Mouse (Mus musculus): ENCODE data around the gene Sox12. TPM values are rescaled to one million over a fixed set of nuclear protein-coding genes. Genes with fewer than 3 reads are reported as not detected.
A peak's percentile ranks its signal among the peaks of the same experiment; 100 is the strongest.
"Not testable (repeated sequence)": the region's sequence is repeated elsewhere in the genome, so short reads cannot be mapped to it uniquely, and the experiment has no call there.

Sox12 gene
- polyA plus RNA-seq, 1 experiment, result not detected

GRCm38 (mm10) chr2:152372661-152373060 lies 25.2 kb downstream of the Sox12 start:
- TF ChIP-seq POLR2A (IDR thresholded peaks at IDR 0.05; ENCODE audit: insufficient read depth, low read depth, low read length), result no peak
- TF ChIP-seq CTCF (IDR thresholded peaks at IDR 0.05; ENCODE audit: insufficient read depth, low read depth, low read length), result no peak
- peaks cover 27% of the 10 kb centered on the region for H3K4me1 ChIP-seq (ENCODE audit: control insufficient read depth, insufficient read depth, low read length)
- 85% methylated on average over 4 of the region's 4 CpGs for WGBS
- H3K27ac ChIP-seq (ENCODE audit: insufficient read depth, low read depth, low read length), result no peak overlapping the region
- no peak overlapping the region for H3K4me3 ChIP-seq (ENCODE audit: insufficient read depth, low read depth, low read length)

GRCm38 (mm10) chr2:152372104-152372503 lies 25.8 kb downstream of the Sox12 start:
- no peak for TF ChIP-seq CTCF (IDR thresholded peaks at IDR 0.05; ENCODE audit: insufficient read depth, low read depth, low read length)
- WGBS, result 50% methylated on average over 7 of the region's 7 CpGs
- no peak overlapping the region for H3K27ac ChIP-seq (ENCODE audit: insufficient read depth, low read depth, low read length)
- H3K4me3 ChIP-seq (ENCODE audit: insufficient read depth, low read depth, low read length), result no peak overlapping the region
- peaks cover 27% of the 10 kb centered on the region for H3K4me1 ChIP-seq (ENCODE audit: control insufficient read depth, insufficient read depth, low read length)

- TF ChIP-seq POLR2A (IDR thresholded peaks at IDR 0.05; ENCODE audit: insufficient read depth, low read depth, low read length), result no peak
- peak; percentile 66 for TF ChIP-seq CTCF (IDR thresholded peaks at IDR 0.05; ENCODE audit: insufficient read depth, low read depth, low read length)
- Histone ChIP-seq H3K27ac (ENCODE audit: insufficient read depth, low read depth, low read length) (no peak overlapping the region), H3K4me3 (ENCODE audit: insufficient read depth, low read depth, low read length) (no peak overlapping the region), H3K4me1 (ENCODE audit: control insufficient read depth, insufficient read depth, low read length) (0 out of 2 replicates have a peak, but pooled peaks cover 8% of the 10 kb centered on the region)
- 34% methylated on average over 14 of the region's 14 CpGs for WGBS
These were observed 29.2 kb downstream of the Sox12 start for GRCm38 (mm10) chr2:152368532-152369140.

GRCm38 (mm10) chr2:152367917-152368316 lies 29.9 kb downstream of the Sox12 start:
- 71% methylated on average over 5 of the region's 5 CpGs for WGBS
- H3K27ac ChIP-seq (ENCODE audit: insufficient read depth, low read depth, low read length), result no peak overlapping the region
- TF ChIP-seq CTCF (IDR thresholded peaks at IDR 0.05; ENCODE audit: insufficient read depth, low read depth, low read length), result no peak
- no peak for TF ChIP-seq POLR2A (IDR thresholded peaks at IDR 0.05; ENCODE audit: insufficient read depth, low read depth, low read length)

GRCm38 (mm10) chr2:152363245-152364147 lies 34.4 kb downstream of the Sox12 start:
- TF ChIP-seq CTCF (IDR thresholded peaks at IDR 0.05; ENCODE audit: insufficient read depth, low read depth, low read length) (peak; percentile 66), POLR2A (IDR thresholded peaks at IDR 0.05; ENCODE audit: insufficient read depth, low read depth, low read length) (no peak)
- 7% methylated on average over 17 of the region's 17 CpGs for WGBS
- Histone ChIP-seq H3K4me1 (ENCODE audit: control insufficient read depth, insufficient read depth, low read length) (peaks cover 9% of the 10 kb centered on the region; the same call in 1 of the 2 replicates), H3K4me3 (ENCODE audit: insufficient read depth, low read depth, low read length) (no peak overlapping the region), H3K27ac (ENCODE audit: insufficient read depth, low read depth, low read length) (no peak overlapping the region)

More at GRCm38 (mm10) chr2:152367917-152368316, 29.9 kb downstream of the Sox12 start:
- no peak overlapping the region for H3K4me3 ChIP-seq (ENCODE audit: insufficient read depth, low read depth, low read length)
- 0 out of 2 replicates have a peak, but pooled peaks cover 8% of the 10 kb centered on the region for H3K4me1 ChIP-seq (ENCODE audit: control insufficient read depth, insufficient read depth, low read length)

GRCm38 (mm10) chr2:152361193-152361592 lies 36.7 kb downstream of the Sox12 start:
- TF ChIP-seq POLR2A (IDR thresholded peaks at IDR 0.05; ENCODE audit: insufficient read depth, low read depth, low read length) (no peak), CTCF (IDR thresholded peaks at IDR 0.05; ENCODE audit: insufficient read depth, low read depth, low read length) (no peak)
- WGBS, result 87% methylated on average over 8 of the region's 8 CpGs
- H3K4me1 ChIP-seq (ENCODE audit: control insufficient read depth, insufficient read depth, low read length), result peaks cover 9% of the 10 kb centered on the region; the same call in 1 of the 2 replicates
- H3K27ac ChIP-seq (ENCODE audit: insufficient read depth, low read depth, low read length), result no peak overlapping the region
- no peak overlapping the region for H3K4me3 ChIP-seq (ENCODE audit: insufficient read depth, low read depth, low read length)

- 60% methylated on average over 7 of the region's 7 CpGs for WGBS
- TF ChIP-seq POLR2A (IDR thresholded peaks at IDR 0.05; ENCODE audit: insufficient read depth, low read depth, low read length) (no peak), CTCF (IDR thresholded peaks at IDR 0.05; ENCODE audit: insufficient read depth, low read depth, low read length) (no peak)
- Histone ChIP-seq H3K4me1 (ENCODE audit: control insufficient read depth, insufficient read depth, low read length) (peaks cover 9% of the 10 kb centered on the region; the same call in 1 of the 2 replicates), H3K27ac (ENCODE audit: insufficient read depth, low read depth, low read length) (no peak overlapping the region), H3K4me3 (ENCODE audit: insufficient read depth, low read depth, low read length) (no peak overlapping the region)
These were observed 37.5 kb downstream of the Sox12 start for GRCm38 (mm10) chr2:152360271-152360775.

GRCm38 (mm10) chr2:152359616-152360015 lies 38.2 kb downstream of the Sox12 start:
- Histone ChIP-seq H3K4me1 (ENCODE audit: control insufficient read depth, insufficient read depth, low read length) (peaks cover 9% of the 10 kb centered on the region; the same call in 1 of the 2 replicates), H3K27ac (ENCODE audit: insufficient read depth, low read depth, low read length) (no peak overlapping the region), H3K4me3 (ENCODE audit: insufficient read depth, low read depth, low read length) (no peak overlapping the region)
- 90% methylated on average over 5 of the region's 5 CpGs for WGBS
- TF ChIP-seq CTCF (IDR thresholded peaks at IDR 0.05; ENCODE audit: insufficient read depth, low read depth, low read length) (no peak), POLR2A (IDR thresholded peaks at IDR 0.05; ENCODE audit: insufficient read depth, low read depth, low read length) (no peak)

GRCm38 (mm10) chr2:152358977-152359376 lies 38.9 kb downstream of the Sox12 start:
- not testable (repeated sequence) for H3K27ac ChIP-seq (ENCODE audit: insufficient read depth, low read depth, low read length); H3K4me1 ChIP-seq (ENCODE audit: control insufficient read depth, insufficient read depth, low read length); H3K4me3 ChIP-seq (ENCODE audit: insufficient read depth, low read depth, low read length)
- 81% methylated on average over 5 of the region's 5 CpGs for WGBS
